Mouse (Mus musculus) hindbrain, postnatal 0 days (tissue): ENCODE data around the gene Ruvbl1. TPM values are rescaled to one million over a fixed set of nuclear protein-coding genes. Genes with fewer than 3 reads are reported as not detected.

Experiments used
- ATAC-seq: fragments of 200-750 bp; cut with Nextera tagmentation; 2 replicates; pipeline ENCODE4 v1.8.0; 2017; ENCODE audit warnings: mild to moderate bottlenecking, moderate TSS enrichment, moderate library complexity
- DNase-seq: peaks from one replicate; pipeline ENCODE4 v3.0.0-alpha.2; 2015; ENCODE audit warnings: low spot score
- H3K27ac ChIP-seq: fragments of 300-500 bp; sonication (generic); 2 replicates; pipeline ENCODE4 v1.5.1; 2014; ENCODE audit warnings: mild to moderate bottlenecking
- H3K27me3 ChIP-seq: fragments of 300-500 bp; sonication (generic); 2 replicates; pipeline ENCODE4 v1.6.1; 2014; ENCODE audit warnings: low read length, mixed read lengths; ENCODE audit not compliant: insufficient read depth
- H3K36me3 ChIP-seq: fragments of 300-500 bp; sonication (generic); 2 replicates; pipeline ENCODE4 v1.6.1; 2014; ENCODE audit warnings: low read length, mixed read lengths; ENCODE audit not compliant: insufficient read depth
- H3K4me1 ChIP-seq: fragments of 300-500 bp; sonication (generic); 2 replicates; pipeline ENCODE4 v1.6.1; 2014; ENCODE audit warnings: antibody characterized with exemption, low read length, mixed read lengths; ENCODE audit not compliant: insufficient read depth
- H3K4me2 ChIP-seq: fragments of 300-500 bp; sonication (generic); 2 replicates; pipeline ENCODE4 v1.6.1; 2014; ENCODE audit warnings: low read depth, mild to moderate bottlenecking, low read length, moderate library complexity, mixed read lengths
- H3K4me3 ChIP-seq: fragments of 300-500 bp; sonication (generic); 2 replicates; pipeline ENCODE4 v1.5.1; 2014; ENCODE audit warnings: low read length
- H3K9ac ChIP-seq: fragments of 300-500 bp; sonication (generic); replicated peaks from 2 replicates; pipeline ENCODE4 v1.6.1; 2014; ENCODE audit warnings: mild to moderate bottlenecking, low read length, moderate library complexity, mixed read lengths
- H3K9me3 ChIP-seq: fragments of 300-500 bp; sonication (generic); 2 replicates; pipeline ENCODE4 v1.6.1; 2016; ENCODE audit warnings: low read length, mixed read lengths
- CTCF ChIP-seq: IDR thresholded peaks from 2 replicates; pipeline ENCODE4 v1.5.1; 2016; ENCODE audit warnings: antibody characterized with exemption, control low read depth, low read depth
- WGBS: fragments of 180-500 bp; shearing (Covaris S2); extraction: QIAGEN DNeasy Blood & Tissue Kit; methylation state at CpG from one replicate; pipeline ENCODE4 v1.1.7; 2014; 5-methylcytosine and 5-hydroxymethylcytosine counted together
- polyA plus RNA-seq: library from polyadenylated mRNA; unstranded; fragments of >200 nt; fragmentation: Nextera tagmentation; extraction: Ambion mirVana; gene quantifications from 2 replicates; pipeline ENCODE4 v1.2.1, GENCODE M21; 2015
- total RNA-seq: library from RNA; depleted of rRNA; stranded (reverse); fragments of >200 nt; gene quantifications from 2 replicates; pipeline ENCODE4 v1.2.3, GENCODE M21; 2014

Ruvbl1 gene
- total and polyA plus RNA-seq, 2 experiments from 2014 or later: 42.5 to 74.0 TPM

DNA sequence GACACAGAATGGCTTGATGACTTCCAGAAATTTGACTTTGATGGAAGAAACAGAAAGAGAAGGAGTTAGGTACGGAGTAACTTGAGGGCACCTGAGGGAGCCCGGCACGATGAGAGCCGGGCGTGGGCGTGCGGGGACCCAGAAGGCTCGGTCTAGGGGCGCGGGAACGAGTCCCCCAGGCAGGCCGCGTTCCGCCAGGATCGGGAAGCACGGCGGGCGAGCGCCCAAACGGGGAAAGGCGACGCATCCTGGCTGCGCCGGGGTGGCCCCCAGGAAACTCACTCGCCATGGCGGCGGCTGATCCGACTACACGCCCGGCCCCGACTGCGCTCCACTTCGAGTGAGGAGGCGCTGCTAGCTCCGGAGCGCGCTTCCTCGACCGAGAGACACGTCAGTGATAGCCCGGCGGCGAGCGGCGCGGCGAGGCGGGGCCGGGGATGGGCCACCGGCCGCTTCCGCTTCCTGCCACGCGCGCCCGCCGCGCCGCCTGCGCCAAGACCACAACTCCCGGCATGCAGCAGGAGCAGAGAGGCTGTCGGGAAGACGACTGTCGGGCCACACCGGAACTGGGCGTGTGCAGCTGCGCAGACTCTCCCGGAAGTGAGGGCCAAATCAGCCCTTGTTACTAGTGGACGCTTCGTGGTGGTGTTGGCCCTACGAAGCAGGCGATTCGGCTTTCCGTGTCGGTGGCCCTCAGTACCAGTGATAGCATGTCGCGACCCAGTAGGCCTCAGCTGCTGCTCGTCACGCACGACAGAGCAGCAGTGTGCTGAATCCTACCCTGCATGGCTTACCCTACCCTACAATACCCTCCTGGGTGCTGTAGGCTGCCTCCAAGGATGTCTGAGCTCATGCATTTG lies 53.4 kb downstream of the Ruvbl1 start, which contains the start of gene Sec61a1:
Sec61a1 (minus strand) TSS at position 502 of the 860 bp plus-strand sequence.
- DNase-seq (peak; percentile 98), ATAC-seq (peak; percentile 99)
- Histone ChIP-seq H3K4me1 (no peaks in the 10 kb centered on the region; the same call in 1 of the 2 replicates), H3K9me3 (no peaks in the 10 kb centered on the region), H3K4me2 (peak within 1 kb of the TSS; percentile 96), H3K27me3 (no peaks in the 10 kb centered on the region), H3K27ac (peak within 1 kb of the TSS; percentile 98), H3K36me3 (peaks cover 25% of the 10 kb centered on the region), H3K4me3 (peak within 1 kb of the TSS; percentile 82), H3K9ac (peak within 1 kb of the TSS; percentile 95)
- peak; percentile 29; the same call in 1 of the 2 replicates for TF ChIP-seq CTCF
- under 1% methylated on average over 79 of the region's 80 CpGs for WGBS

- ATAC-seq: no peak
- H3K36me3 ChIP-seq: no peaks in the 10 kb centered on the region
- no peaks in the 10 kb centered on the region for H3K9me3 ChIP-seq
- DNase-seq: no peak
- no peaks in the 10 kb centered on the region; the same call in 1 of the 2 replicates for H3K4me1 ChIP-seq
- no peak for TF ChIP-seq CTCF
- H3K4me2 ChIP-seq: no peak overlapping the region
- WGBS: 81% methylated on average over 7 of the region's 7 CpGs
- H3K27me3 ChIP-seq: no peaks in the 10 kb centered on the region
- no peak overlapping the region for H3K4me3 ChIP-seq
- no peak overlapping the region for H3K9ac ChIP-seq
- H3K27ac ChIP-seq: no peak overlapping the region
These were observed 56.6 kb downstream of the Ruvbl1 start for GRCm38 (mm10) chr6:88521821-88522220.

- no peak overlapping the region for H3K4me2 ChIP-seq
- no peak for TF ChIP-seq CTCF
- no peak overlapping the region for H3K27ac ChIP-seq
- no peak overlapping the region for H3K9ac ChIP-seq
- H3K4me3 ChIP-seq: no peak overlapping the region
- no peak for DNase-seq
- no peaks in the 10 kb centered on the region for H3K27me3 ChIP-seq
- WGBS: 81% methylated on average over 3 of the region's 3 CpGs
- no peak for ATAC-seq
- H3K36me3 ChIP-seq: no peaks in the 10 kb centered on the region
- no peaks in the 10 kb centered on the region for H3K9me3 ChIP-seq
- no peaks in the 10 kb centered on the region; the same call in 1 of the 2 replicates for H3K4me1 ChIP-seq
These were observed 57.4 kb downstream of the Ruvbl1 start for GRCm38 (mm10) chr6:88522606-88523005.

DNA sequence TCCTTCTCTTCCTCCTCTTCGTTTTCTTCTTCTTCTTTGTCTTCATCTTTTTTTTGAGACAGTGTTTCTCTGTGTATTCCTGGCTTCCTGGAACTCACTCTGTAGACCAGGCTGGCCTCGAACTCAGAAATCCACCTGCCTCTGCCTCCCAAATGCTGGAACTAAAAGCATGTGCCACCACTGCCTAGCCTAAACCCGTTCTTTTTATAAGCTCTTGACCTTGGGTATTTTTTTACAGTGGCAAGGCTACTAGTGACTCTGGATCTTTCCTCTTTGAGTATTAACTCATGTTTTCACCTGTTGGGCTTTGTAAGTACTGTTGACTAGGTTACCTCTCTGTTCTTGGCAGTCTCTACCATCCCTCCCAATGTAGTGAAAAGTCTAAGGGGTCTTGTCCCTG lies 57.8 kb downstream of the Ruvbl1 start:
- WGBS: 68% methylated on average over 3 of the region's 3 CpGs
- Histone ChIP-seq H3K9me3 (no peaks in the 10 kb centered on the region), H3K4me2 (no peak overlapping the region), H3K4me3 (no peak overlapping the region), H3K36me3 (no peaks in the 10 kb centered on the region), H3K27ac (no peak overlapping the region), H3K27me3 (no peaks in the 10 kb centered on the region), H3K9ac (no peak overlapping the region), H3K4me1 (no peaks in the 10 kb centered on the region; the same call in 1 of the 2 replicates)
- DNase-seq (no peak), ATAC-seq (no peak)
- TF ChIP-seq CTCF: no peak

DNA sequence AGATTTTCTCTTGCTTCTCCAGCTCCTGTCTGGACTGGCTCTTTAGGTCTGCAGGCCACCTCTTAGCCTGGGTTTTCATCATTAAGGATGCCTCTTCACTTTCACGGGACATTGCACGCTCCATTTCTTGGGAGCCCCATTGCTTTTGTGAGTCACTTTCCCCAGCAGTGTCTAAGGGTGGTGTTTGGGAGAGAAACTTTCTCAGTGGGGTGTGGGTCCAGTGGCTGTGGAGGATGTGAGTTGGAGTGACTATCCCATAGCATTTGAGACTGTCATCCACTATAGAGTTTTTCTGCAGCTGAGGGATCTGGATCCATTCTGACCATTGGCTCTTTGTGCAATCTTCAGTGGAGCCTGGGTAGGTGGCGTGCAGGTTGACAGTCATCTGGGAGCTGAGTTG lies 58.2 kb downstream of the Ruvbl1 start:
- no peaks in the 10 kb centered on the region; the same call in 1 of the 2 replicates for H3K4me1 ChIP-seq
- no peaks in the 10 kb centered on the region for H3K27me3 ChIP-seq
- H3K36me3 ChIP-seq: no peaks in the 10 kb centered on the region
- no peak overlapping the region for H3K9ac ChIP-seq
- no peak overlapping the region for H3K27ac ChIP-seq
- DNase-seq: no peak
- TF ChIP-seq CTCF: no peak
- WGBS: 89% methylated on average over 3 of the region's 3 CpGs
- no peak for ATAC-seq
- no peak overlapping the region for H3K4me2 ChIP-seq
- no peaks in the 10 kb centered on the region for H3K9me3 ChIP-seq
- no peak overlapping the region for H3K4me3 ChIP-seq

- Histone ChIP-seq H3K9me3 (no peaks in the 10 kb centered on the region), H3K27ac (no peak overlapping the region), H3K36me3 (no peaks in the 10 kb centered on the region), H3K4me2 (no peak overlapping the region), H3K27me3 (no peaks in the 10 kb centered on the region), H3K9ac (no peak overlapping the region), H3K4me3 (no peak overlapping the region), H3K4me1 (no peaks in the 10 kb centered on the region; the same call in 1 of the 2 replicates)
- DNase-seq: no peak
- no peak for ATAC-seq
- no peak for TF ChIP-seq CTCF
- WGBS: 95% methylated on average over 4 of the region's 4 CpGs
These were observed 58.8 kb downstream of the Ruvbl1 start for GRCm38 (mm10) chr6:88524056-88524455.

DNA sequence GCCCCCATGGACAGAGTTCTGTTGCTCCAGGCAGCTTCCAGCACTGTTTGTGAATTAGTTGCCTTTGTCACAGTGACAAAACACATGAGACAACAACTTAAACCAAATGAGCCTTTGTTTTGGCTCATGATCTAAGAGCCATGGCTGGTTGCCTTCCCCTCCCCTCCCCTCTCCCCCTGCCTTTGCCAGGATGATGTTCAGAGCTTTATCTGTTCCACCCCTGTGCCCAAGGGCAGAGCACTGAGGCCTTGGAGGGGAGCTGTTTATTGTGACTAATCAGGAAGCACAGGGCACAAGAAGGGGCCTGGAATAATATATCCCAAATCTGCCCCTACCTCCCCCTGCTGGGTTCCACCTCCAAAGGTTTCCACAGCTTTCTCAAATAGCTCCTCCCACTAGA lies 65.1 kb downstream of the Ruvbl1 start:
- H3K4me2 ChIP-seq: no peak overlapping the region
- no peak for ATAC-seq
- no peak for TF ChIP-seq CTCF

More for the DNA sequence above, 65.1 kb downstream of the Ruvbl1 start:
- no peak overlapping the region for H3K4me3 ChIP-seq
- H3K27ac ChIP-seq: no peak overlapping the region
- H3K9ac ChIP-seq: no peak overlapping the region
- H3K36me3 ChIP-seq: no peaks in the 10 kb centered on the region
- no peaks in the 10 kb centered on the region for H3K4me1 ChIP-seq
- H3K27me3 ChIP-seq: no peaks in the 10 kb centered on the region
- no peak for DNase-seq
- no peaks in the 10 kb centered on the region for H3K9me3 ChIP-seq
